Mouse (Mus musculus) adipose tissue, adult 10 weeks (tissue): Measurements from ENCODE around the gene Casp3. TPM values are rescaled to one million over a fixed set of nuclear protein-coding genes. Genes with fewer than 3 reads are reported as not detected.

ENCODE experiments used
- polyA plus RNA-seq: library from polyadenylated mRNA; stranded (reverse); fragments of 350-450 nt; fragmentation: Illumina TruSeq; extraction: RNeasy Lipid Tissue Mini Kit (QIAGEN cat#74804); gene quantifications from one replicate; pipeline ENCODE4 v1.2.3, GENCODE M21; 2014; ENCODE audit warnings: low read depth, low replicate concordance

The Casp3 gene
- polyA plus RNA-seq, result 21.7 TPM

DNA sequence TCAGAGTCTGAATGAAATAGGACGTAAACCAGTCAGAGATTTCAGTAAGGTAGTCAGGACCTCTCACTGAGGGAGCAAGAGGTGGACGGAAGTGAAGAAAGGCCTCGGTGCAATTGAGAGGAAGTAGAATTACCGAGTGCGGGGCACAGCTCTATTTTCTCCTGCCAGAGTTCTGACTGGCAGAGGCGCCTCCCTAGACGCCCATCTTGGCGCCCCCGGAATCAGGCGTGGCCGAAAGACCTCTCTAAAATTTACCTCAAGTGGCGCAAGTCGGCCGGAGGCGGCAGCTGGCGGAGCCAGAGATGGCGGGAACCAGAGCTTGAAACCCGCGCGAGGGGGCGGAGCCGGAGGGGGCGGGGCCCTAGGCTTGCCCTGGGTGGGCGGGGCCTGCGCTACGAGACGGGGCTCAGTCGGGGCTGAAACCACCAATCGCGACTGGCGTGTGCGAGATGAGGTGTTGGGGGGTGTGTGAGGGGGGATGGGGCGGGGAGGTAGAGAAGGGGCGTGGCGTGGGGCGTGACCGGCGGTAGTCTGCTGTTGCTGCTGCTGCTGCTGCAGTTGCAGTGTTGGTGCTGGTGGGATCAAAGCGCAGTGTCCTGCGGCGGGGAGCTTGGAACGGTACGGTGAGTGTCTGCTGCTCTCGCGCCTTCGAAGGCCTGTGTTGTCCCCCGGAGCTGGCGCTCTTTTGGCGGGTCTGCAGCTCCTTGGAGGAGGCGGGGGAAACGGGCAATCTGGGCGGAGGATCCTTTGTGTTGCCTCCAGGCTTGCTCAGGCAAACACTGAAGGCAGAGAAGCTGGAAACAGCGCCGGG, at the start of gene Casp3, which contains the start of gene Primpol:
Casp3 (plus strand) TSS at position 413 of the 811 bp plus-strand sequence.
Primpol (minus strand) TSS at position 334 of the 811 bp plus-strand sequence.

Other genes with a start within 250 kb of the Casp3 start
- 320 TPM for gene Acsl1, start 146.3 kb upstream of the Casp3 start, polyA plus RNA-seq
- gene Cenpu, start 65.3 kb upstream of the Casp3 start, polyA plus RNA-seq, result 2.8 TPM
- gene Primpol, start 79 bp upstream of the Casp3 start, polyA plus RNA-seq, result 10.3 TPM
- 25.4 TPM for gene Irf2, start 122.4 kb downstream of the Casp3 start, polyA plus RNA-seq